Mouse (Mus musculus) spleen, adult 2 months (tissue): Measurements from ENCODE around the gene Pdxk.

Experiments used
- CTCF ChIP-seq: fragments of 200-500 bp; IDR thresholded peaks from 2 replicates; pipeline ENCODE4 v1.5.1; 2011; ENCODE audit warnings: mild to moderate bottlenecking, inconsistent platforms; ENCODE audit not compliant: insufficient read depth, insufficient read length, insufficient replicate concordance; ENCODE audit errors: extremely low read depth
- POLR2A ChIP-seq: fragments of 200-500 bp; IDR thresholded peaks from 2 replicates; pipeline ENCODE4 v1.6.1; 2011; ENCODE audit warnings: low read depth, low read length, inconsistent platforms

DNA sequence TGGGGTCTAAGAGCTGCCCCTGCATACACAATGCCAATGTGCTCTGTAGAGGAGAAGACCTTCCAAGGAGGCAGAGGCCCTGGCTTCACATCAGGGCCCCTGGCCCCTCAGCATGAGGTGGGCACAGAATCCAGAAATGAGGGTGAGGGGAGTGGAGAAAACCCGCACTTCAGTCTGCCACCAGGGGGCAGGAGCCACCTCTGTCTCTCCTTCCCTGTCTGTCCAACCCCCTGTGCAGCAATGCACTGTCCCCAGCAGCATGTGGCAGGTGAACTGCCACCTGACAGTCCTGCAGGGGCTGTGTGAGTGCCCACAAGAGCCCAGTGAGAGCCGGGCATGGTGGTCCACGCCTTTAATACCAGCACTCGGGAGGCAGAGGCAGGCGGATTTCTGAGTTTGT is 25.2 kb downstream of the Pdxk start:
- TF ChIP-seq CTCF (peak; percentile 19; the same call in 1 of the 2 replicates), POLR2A (no peak)
